Mouse (Mus musculus) CH12.LX (cell line): ENCODE data around the gene G6pc. TPM values are rescaled to one million over a fixed set of nuclear protein-coding genes. Genes with fewer than 3 reads are reported as not detected.

Experiments used
- DNase-seq: peaks from one replicate; pipeline ENCODE4 v3.0.0-alpha.2; 2013; ENCODE audit errors: extremely low read depth
- H3K27ac ChIP-seq: 2 replicates; pipeline ENCODE4 v1.5.1; 2012; ENCODE audit warnings: low read depth, mild to moderate bottlenecking, control low read depth, moderate library complexity; ENCODE audit not compliant: insufficient read depth
- H3K27me3 ChIP-seq: replicated peaks from 2 replicates; pipeline ENCODE3; 2012; ENCODE audit warnings: inconsistent platforms
- H3K36me3 ChIP-seq, 2 experiments: replicated peaks in 1 of 2; 2 replicates each; pipeline versions ENCODE3 to v1.6.1; 2012; ENCODE audit warnings: inconsistent platforms in 1 of 2, low read length in 1 of 2, mild to moderate bottlenecking in 1 of 2, mixed read lengths in 1 of 2, moderate library complexity in 1 of 2; ENCODE audit not compliant: control insufficient read depth in 1 of 2, insufficient read depth in 1 of 2
- H3K4me1 ChIP-seq, 2 experiments: 2 replicates each; pipeline ENCODE4 v1.6.1; 2012; ENCODE audit warnings: inconsistent platforms in 1 of 2, moderate library complexity in 1 of 2; ENCODE audit not compliant: insufficient read depth in 2 of 2, control insufficient read depth in 1 of 2
- H3K4me2 ChIP-seq: 2 replicates; pipeline ENCODE4 v1.6.1; 2012; ENCODE audit warnings: low read depth, mild to moderate bottlenecking, control low read depth; ENCODE audit not compliant: poor library complexity, insufficient read depth, severe bottlenecking
- H3K4me3 ChIP-seq, 3 experiments: fragments of 150-350 bp in 1 of 3; sonication (generic) in 1 of 3; replicated peaks in 1 of 3; 2 replicates each; pipeline versions ENCODE3 to v1.5.1; 2011 to 2012; ENCODE audit warnings: low read depth in 2 of 3, low read length in 2 of 3, mild to moderate bottlenecking in 2 of 3, moderate library complexity in 2 of 3, control low read depth in 1 of 3, improper control_type of control experiment in 1 of 3, inconsistent platforms in 1 of 3, mixed read lengths in 1 of 3; ENCODE audit not compliant: poor library complexity in 1 of 3
- H3K79me2 ChIP-seq: replicated peaks from 2 replicates; pipeline ENCODE4 v1.6.1; 2012; ENCODE audit warnings: mild to moderate bottlenecking, moderate library complexity; ENCODE audit not compliant: control insufficient read depth, poor library complexity, insufficient read depth, severe bottlenecking; ENCODE audit errors: extremely low read depth
- H3K9ac ChIP-seq: 2 replicates; pipeline ENCODE4 v1.6.1; 2012; ENCODE audit warnings: low read depth, mild to moderate bottlenecking, control low read depth, moderate library complexity; ENCODE audit not compliant: insufficient read depth
- H3K9me3 ChIP-seq: replicated peaks from 2 replicates; pipeline ENCODE3; 2012; ENCODE audit warnings: low read length, inconsistent platforms, mixed read lengths
- BHLHE40 ChIP-seq: IDR thresholded peaks from 2 replicates; pipeline ENCODE4 v1.6.1; 2011; ENCODE audit warnings: mild to moderate bottlenecking, low read depth, low read length, improper control_type of control experiment
- CHD2 ChIP-seq: IDR thresholded peaks from 2 replicates; pipeline ENCODE4 v1.6.1; 2011; ENCODE audit warnings: low read length, improper control_type of control experiment
- CTCF ChIP-seq, 2 experiments: IDR thresholded peaks in 1 of 2; conservative IDR thresholded peaks in 1 of 2; 2 replicates each; pipeline ENCODE4 v1.5.1; 2011 to 2012; ENCODE audit warnings: low read depth in 2 of 2, low read length in 2 of 2, improper control_type of control experiment in 1 of 2, inconsistent platforms in 1 of 2, mild to moderate bottlenecking in 1 of 2, moderate library complexity in 1 of 2
- ELF1 ChIP-seq: IDR thresholded peaks from 2 replicates; pipeline ENCODE4 v1.6.1; 2014; ENCODE audit warnings: low read depth, mild to moderate bottlenecking, inconsistent platforms, low read length, improper control_type of control experiment
- HCFC1 ChIP-seq: IDR thresholded peaks from 2 replicates; pipeline ENCODE4 v1.6.1; 2012; ENCODE audit warnings: low read depth, mild to moderate bottlenecking, inconsistent platforms, low read length, improper control_type of control experiment
- IRF4 ChIP-seq: IDR thresholded peaks from 2 replicates; pipeline ENCODE4 v1.6.1; 2014; ENCODE audit warnings: low read depth, mild to moderate bottlenecking, inconsistent platforms, low read length, improper control_type of control experiment
- MAFK ChIP-seq: IDR thresholded peaks from 2 replicates; pipeline ENCODE4 v1.6.1; 2011; ENCODE audit warnings: low read length, improper control_type of control experiment; ENCODE audit not compliant: insufficient replicate concordance
- MAX ChIP-seq: IDR thresholded peaks from 2 replicates; pipeline ENCODE4 v1.6.1; 2011; ENCODE audit warnings: low read length, improper control_type of control experiment
- MAZ ChIP-seq: IDR thresholded peaks from 2 replicates; pipeline ENCODE4 v1.6.1; 2012; ENCODE audit warnings: low read depth, mild to moderate bottlenecking, inconsistent platforms, low read length, improper control_type of control experiment, moderate library complexity
- MEF2A ChIP-seq: IDR thresholded peaks from 2 replicates; pipeline ENCODE4 v1.6.1; 2014; ENCODE audit warnings: low read depth, mild to moderate bottlenecking, inconsistent platforms, low read length, improper control_type of control experiment, borderline replicate concordance
- MXI1 ChIP-seq: IDR thresholded peaks from 2 replicates; pipeline ENCODE4 v1.6.1; 2011; ENCODE audit warnings: mild to moderate bottlenecking, low read depth, low read length, improper control_type of control experiment
- MYC ChIP-seq: IDR thresholded peaks from 2 replicates; pipeline ENCODE4 v1.6.1; 2011; ENCODE audit warnings: low read depth, mild to moderate bottlenecking, improper control_type of control experiment, low read length
- NELFE ChIP-seq: IDR thresholded peaks from 2 replicates; pipeline ENCODE4 v1.6.1; 2011; ENCODE audit warnings: low read depth, low read length, improper control_type of control experiment
- NRF1 ChIP-seq: IDR thresholded peaks from 2 replicates; pipeline ENCODE4 v1.6.1; 2014; ENCODE audit warnings: low read depth, mild to moderate bottlenecking, inconsistent platforms, low read length, improper control_type of control experiment, moderate library complexity
- POLR2A ChIP-seq: IDR thresholded peaks from 2 replicates; pipeline ENCODE4 v1.6.1; 2011; ENCODE audit warnings: low read depth, mild to moderate bottlenecking, improper control_type of control experiment, low read length
- POLR2AphosphoS2 ChIP-seq: IDR thresholded peaks from 2 replicates; pipeline ENCODE4 v1.6.1; 2011; ENCODE audit warnings: low read depth, low read length, improper control_type of control experiment
- RAD21 ChIP-seq: IDR thresholded peaks from 2 replicates; pipeline ENCODE4 v1.6.1; 2011; ENCODE audit warnings: low read depth, mild to moderate bottlenecking, low read length, improper control_type of control experiment, moderate library complexity
- SIN3A ChIP-seq: IDR thresholded peaks from 2 replicates; pipeline ENCODE4 v1.6.1; 2012; ENCODE audit warnings: low read length, improper control_type of control experiment, inconsistent platforms
- SMC3 ChIP-seq: IDR thresholded peaks from 2 replicates; pipeline ENCODE4 v1.6.1; 2011; ENCODE audit warnings: low read depth, low read length, improper control_type of control experiment
- TCF12 ChIP-seq: IDR thresholded peaks from 2 replicates; pipeline ENCODE4 v1.6.1; 2014; ENCODE audit warnings: low read depth, mild to moderate bottlenecking, inconsistent platforms, low read length, improper control_type of control experiment
- ZC3H11A ChIP-seq: IDR thresholded peaks from 2 replicates; pipeline ENCODE4 v1.6.1; 2012; ENCODE audit warnings: low read depth, mild to moderate bottlenecking, inconsistent platforms, low read length, improper control_type of control experiment
- dilution Hi-C: fragments of 300-500 bp; cut with MboI; formaldehyde crosslinking; loops from 2 replicates; pipeline ENCODE4 v1.14.3; 2020; ENCODE audit warnings: low sequenced_read_pairs; ENCODE audit not compliant: extremely low pct_unique_long_range_greater_than_20kb, extremely low pct_ligation_motif_present
- in situ Hi-C: fragments of 300-500 bp; cut with MboI; formaldehyde crosslinking; loops from 3 replicates; pipeline ENCODE4 v1.14.3; 2019; ENCODE audit warnings: low sequenced_read_pairs, low pct_ligation_motif_present, low pct_unique_long_range_greater_than_20kb, mixed read lengths
- polyA plus RNA-seq: library from polyadenylated mRNA; unstranded; fragments of >175 nt; gene quantifications from 2 replicates; pipeline ENCODE4 v1.2.1, GENCODE M21; 2012; ENCODE audit warnings: low read depth; ENCODE audit not compliant: insufficient read length
- total RNA-seq, 2 experiments: library from RNA; depleted of rRNA; stranded (reverse); fragments of 300-350 nt in 1 of 2; fragments of >200 nt in 1 of 2; gene quantifications; 2 replicates each; pipeline ENCODE4 v1.2.3; 2012 to 2014

G6pc gene
- total and polyA plus RNA-seq, 3 experiments: 0.08 TPM; not detected in 2

GRCm38 (mm10) chr11:101418991-101419390 lies 51.6 kb downstream of the G6pc start:
- Histone ChIP-seq H3K9me3 (no peaks in the 10 kb centered on the region), H3K27ac (no peak overlapping the region), H3K27me3 (no peaks in the 10 kb centered on the region), H3K36me3 (peaks cover 0 to 7% of the 10 kb centered on the region in 2 experiments), H3K9ac (no peak overlapping the region), H3K79me2 (peaks cover 12% of the 10 kb centered on the region), H3K4me3 (no peak overlapping the region), H3K4me2 (no peak overlapping the region), H3K4me1 (peaks cover 3 to 33% of the 10 kb centered on the region in 2 experiments)
- no peak for TF ChIP-seq MAX
- no peak for TF ChIP-seq MXI1
- TF ChIP-seq IRF4: no peak
- TF ChIP-seq ZC3H11A: no peak
- no peak for TF ChIP-seq BHLHE40
- TF ChIP-seq CHD2: no peak
- TF ChIP-seq NRF1: no peak
- no peak for TF ChIP-seq NELFE
- TF ChIP-seq POLR2AphosphoS2: no peak
- no peak for TF ChIP-seq TCF12
- no peak for DNase-seq
- in situ Hi-C loops (no loop called here), dilution Hi-C loops (no loop called here)

- no peaks in the 10 kb centered on the region for H3K9me3 ChIP-seq
- no peak overlapping the region for H3K9ac ChIP-seq
- TF ChIP-seq POLR2AphosphoS2 (no peak), MEF2A (0 out of 2 replicates have a peak, but pooled peaks have one; percentile 35), SMC3 (peak; percentile 59), CHD2 (0 out of 2 replicates have a peak, but pooled peaks have one; percentile 21), POLR2A (no peak), MYC (0 out of 2 replicates have a peak, but pooled peaks have one; percentile 31), MAFK (no peak), ELF1 (peak; percentile 42; the same call in 1 of the 2 replicates), RAD21 (peak; percentile 27), HCFC1 (peak; percentile 34; the same call in 1 of the 2 replicates), MAZ (peak; percentile 55; the same call in 1 of the 2 replicates), ZC3H11A (no peak), BHLHE40 (no peak), MAX (no peak), CTCF (conservative IDR thresholded peaks at IDR 0.05 in 1 of 2, IDR thresholded peaks at IDR 0.05 in 1 of 2; ENCODE audit: low read depth in 2 of 2, low read length in 2 of 2) (peak in 1 of 2 experiments; percentile 80; a peak in 2 of 4 replicates), SIN3A (peak; percentile 19; the same call in 1 of the 2 replicates)
- in situ Hi-C loops: no loop called here
- dilution Hi-C loops: no loop called here
- H3K4me1 ChIP-seq: peaks cover 7 to 39% of the 10 kb centered on the region in 2 experiments
- H3K36me3 ChIP-seq: peaks cover 0 to 4% of the 10 kb centered on the region in 2 experiments
- no peak overlapping the region for H3K4me3 ChIP-seq
- H3K27ac ChIP-seq: no peak overlapping the region
- H3K27me3 ChIP-seq: no peaks in the 10 kb centered on the region
- no peak overlapping the region for H3K4me2 ChIP-seq
- DNase-seq: peak; percentile 59
- H3K79me2 ChIP-seq: peaks cover 12% of the 10 kb centered on the region
Observed at GRCm38 (mm10) chr11:101419610-101420009, 52.2 kb downstream of the G6pc start.
